Mouse (Mus musculus): ENCODE results near the gene Cldn7.
A peak's percentile ranks its signal among the peaks of the same experiment; 100 is the strongest.
"Not testable (repeated sequence)": the region's sequence is repeated elsewhere in the genome, so short reads cannot be mapped to it uniquely, and the experiment has no call there.

The Cldn7 gene

GRCm38 (mm10) chr11:69964650-69965270 is at the start of gene Cldn7:
Gene Cldn7 (plus strand): TSS chr11:69964779.
- DNase-seq (ENCODE audit: low spot score) = no peak

DNA sequence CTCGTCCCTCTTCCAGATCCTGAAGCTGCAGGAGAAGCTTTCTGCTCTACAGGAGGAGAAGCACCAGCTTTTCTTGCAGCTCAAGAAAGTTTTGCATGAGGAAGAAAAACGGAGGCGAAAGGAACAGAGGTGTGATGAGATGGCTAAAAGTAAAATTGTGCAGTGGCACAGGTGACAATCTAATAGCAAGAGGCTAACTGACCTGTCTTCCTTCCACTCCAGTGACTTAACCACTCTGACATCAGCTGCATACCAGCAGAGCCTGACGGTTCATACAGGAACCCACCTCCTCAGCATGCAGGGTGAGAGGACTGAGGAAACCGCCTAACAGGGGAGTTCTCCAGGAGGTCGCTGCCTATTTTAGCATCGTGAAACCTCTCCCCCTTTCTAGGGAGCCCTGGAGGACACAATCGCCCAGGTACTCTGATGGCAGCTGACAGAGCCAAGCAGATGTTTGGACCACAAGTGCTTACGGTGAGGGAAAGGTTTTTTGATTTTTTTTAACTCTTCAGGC is 49.6 kb upstream of the Cldn7 start:
- DNase-seq (ENCODE audit: low spot score) = no peak

- DNase-seq (ENCODE audit: low spot score) = no peak
Measured at GRCm38 (mm10) chr11:69915667-69916627, 48.6 kb upstream of the Cldn7 start.

GRCm38 (mm10) chr11:69916652-69917378 is 47.8 kb upstream of the Cldn7 start:
- DNase-seq (ENCODE audit: low spot score) = not testable (repeated sequence)

GRCm38 (mm10) chr11:69917379-69917948 is 47.1 kb upstream of the Cldn7 start:
- DNase-seq (ENCODE audit: low spot score) = no peak

- no peak for DNase-seq (ENCODE audit: low spot score)
Measured at GRCm38 (mm10) chr11:69918118-69918517, 46.5 kb upstream of the Cldn7 start.

GRCm38 (mm10) chr11:69919053-69919452 is 45.5 kb upstream of the Cldn7 start:
- DNase-seq (ENCODE audit: low spot score) = no peak

GRCm38 (mm10) chr11:69919661-69920265 is 44.8 kb upstream of the Cldn7 start:
- DNase-seq (ENCODE audit: low spot score) = no peak

DNA sequence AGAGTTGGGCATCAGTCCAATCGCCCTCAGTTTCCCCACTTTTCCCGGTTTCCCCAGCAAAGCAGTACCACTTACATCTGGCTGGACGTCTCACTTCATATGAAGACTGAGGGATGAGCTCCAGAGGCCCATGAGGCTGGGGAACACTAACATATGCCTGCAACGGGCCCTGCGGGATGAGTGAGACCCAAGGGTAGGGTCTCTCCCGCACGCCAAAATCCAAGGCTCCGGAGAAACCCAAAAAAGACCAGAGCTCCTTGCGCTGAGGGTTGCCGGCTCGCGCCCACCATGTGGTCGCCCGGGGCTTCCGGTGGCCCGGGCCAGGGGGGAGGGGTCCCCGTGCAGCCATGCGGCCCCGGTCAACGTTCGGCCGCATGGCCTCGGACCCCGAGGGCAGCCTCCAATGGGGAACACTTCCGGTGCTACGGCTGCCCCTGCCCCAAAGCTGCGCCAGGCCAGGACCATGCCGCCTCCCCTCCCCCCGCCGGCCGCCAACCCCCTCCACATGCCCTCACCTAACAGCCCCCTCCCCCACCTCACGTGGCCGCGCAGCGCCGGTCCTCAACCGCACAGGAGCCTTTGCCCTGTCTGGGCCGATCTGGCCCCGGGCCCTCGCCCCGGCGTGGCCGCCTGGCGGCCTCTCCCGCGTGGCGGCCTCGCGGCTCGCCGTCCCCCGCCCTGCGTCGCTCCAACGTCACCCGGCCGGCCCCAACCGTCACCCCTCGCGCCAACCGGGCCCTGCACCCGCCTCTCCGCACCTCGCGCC is 44.1 kb upstream of the Cldn7 start:
- no peak for DNase-seq (ENCODE audit: low spot score)

- peak; percentile 100 for DNase-seq (ENCODE audit: low spot score)
Measured at GRCm38 (mm10) chr11:69921114-69922011, 43.2 kb upstream of the Cldn7 start, which contains the start of gene Eif5a. Gene Eif5a (minus strand): TSS chr11:69921958.

DNA sequence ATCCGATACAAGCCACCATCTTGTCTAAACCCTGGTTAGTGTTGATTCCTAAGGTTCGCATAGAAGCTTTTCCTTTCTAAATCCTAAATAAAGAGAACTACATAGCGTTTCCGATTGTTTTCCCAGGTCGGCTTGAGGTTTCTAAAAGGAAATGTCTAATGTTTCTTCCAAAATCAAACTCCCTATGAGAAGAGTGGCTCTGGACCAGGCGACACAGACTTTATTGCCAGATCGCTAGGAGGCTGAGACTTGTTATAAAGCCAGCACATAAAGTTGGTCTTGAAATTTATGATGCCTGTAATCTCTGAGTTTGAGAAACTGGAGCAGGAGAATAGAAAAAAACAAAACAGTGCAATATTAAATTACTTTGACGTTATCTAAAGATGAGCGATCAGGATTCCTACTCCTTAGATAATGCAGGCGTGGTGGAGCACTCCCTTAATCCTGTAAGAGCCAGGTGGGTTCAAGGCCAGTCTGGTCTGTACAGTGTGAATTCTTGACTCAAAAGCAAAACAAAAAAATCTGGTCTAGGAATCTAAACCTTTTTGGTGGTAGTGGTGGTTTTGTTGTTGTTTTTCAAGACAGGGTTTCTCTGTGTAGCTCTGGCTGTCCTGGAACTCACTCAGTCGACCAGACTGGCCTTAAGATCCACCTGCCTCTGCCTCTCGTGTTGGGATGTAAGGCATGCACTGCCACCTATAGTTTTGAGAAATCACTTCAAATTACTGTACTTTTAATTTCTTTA is 42.4 kb upstream of the Cldn7 start:
- DNase-seq (ENCODE audit: low spot score) = no peak

GRCm38 (mm10) chr11:69922796-69923195 is 41.8 kb upstream of the Cldn7 start:
- no peak for DNase-seq (ENCODE audit: low spot score)

DNA sequence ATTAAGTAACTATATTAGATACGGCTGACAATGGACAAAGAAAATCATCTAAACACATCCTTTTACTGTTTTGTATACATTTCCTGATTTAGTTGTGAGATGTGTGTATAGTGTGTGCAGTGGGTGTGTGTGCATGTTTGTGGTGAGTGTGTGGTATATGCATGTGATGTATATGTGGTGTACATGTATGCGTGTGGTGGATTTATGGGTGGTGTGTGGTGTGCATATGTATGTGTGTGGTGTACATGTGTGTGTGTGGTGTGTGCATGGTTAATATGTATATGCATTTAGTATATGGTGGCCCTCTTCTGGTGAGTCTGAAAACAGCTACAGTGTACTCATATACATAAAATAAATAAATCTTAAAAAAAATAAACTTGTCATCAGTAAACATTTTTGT is 37.1 kb upstream of the Cldn7 start:
- DNase-seq (ENCODE audit: low spot score) = no peak

- no peak for DNase-seq (ENCODE audit: low spot score)
Measured at GRCm38 (mm10) chr11:69929712-69930111, 34.9 kb upstream of the Cldn7 start.

- not testable (repeated sequence) for DNase-seq (ENCODE audit: low spot score)
Measured at GRCm38 (mm10) chr11:69930176-69930575, 34.4 kb upstream of the Cldn7 start.

- no peak for DNase-seq (ENCODE audit: low spot score)
Measured at GRCm38 (mm10) chr11:69930967-69931537, 33.5 kb upstream of the Cldn7 start.

DNA sequence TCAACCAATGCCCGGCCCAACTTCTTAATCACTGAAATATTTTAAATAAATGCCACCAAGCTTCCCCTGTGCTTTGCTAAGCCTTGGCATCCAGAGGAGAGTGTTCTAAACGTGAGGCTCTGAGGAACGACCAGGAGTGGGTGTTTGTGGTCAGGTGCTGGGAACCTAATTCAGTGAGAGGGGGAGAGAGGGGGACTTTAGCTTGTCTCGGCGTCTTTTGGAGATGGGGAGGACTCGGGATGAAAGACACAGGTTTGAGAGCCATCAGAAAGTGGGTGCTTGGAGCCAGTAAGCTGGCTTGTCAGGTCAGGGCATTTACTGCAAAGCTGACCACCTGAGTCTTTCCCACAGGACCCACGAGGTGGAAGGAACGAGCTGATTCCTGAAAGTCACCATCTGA is 32.8 kb upstream of the Cldn7 start:
- no peak for DNase-seq (ENCODE audit: low spot score)

- DNase-seq (ENCODE audit: low spot score) = no peak
Measured at GRCm38 (mm10) chr11:69932254-69932653, 32.3 kb upstream of the Cldn7 start.

- DNase-seq (ENCODE audit: low spot score) = no peak
Measured at GRCm38 (mm10) chr11:69933066-69933465, 31.5 kb upstream of the Cldn7 start.
